Mouse (Mus musculus) adrenal gland (tissue): ENCODE results near the gene Mup4.
"Not testable (repeated sequence)": the region's sequence is repeated elsewhere in the genome, so short reads cannot be mapped to it uniquely, and the experiment has no call there.

Experiments used
- intact Hi-C: fragments of 180-260 bp; cut with DNase I; formaldehyde crosslinking; loops from one replicate; pipeline ENCODE4 v1.15.1; 2025
- long read RNA-seq, 2 experiments: library from polyadenylated mRNA; unstranded; transcript quantifications; one replicate each; pipeline ENCODE4 v2.0.0; 2020; ENCODE audit warnings: borderline replicate concordance in 1 of 2; ENCODE audit not compliant: insufficient replicate concordance in 1 of 2

The Mup4 gene
- long read RNA-seq, experiment 1, result 0 reads
- long read RNA-seq, experiment 2, result 0 reads

DNA sequence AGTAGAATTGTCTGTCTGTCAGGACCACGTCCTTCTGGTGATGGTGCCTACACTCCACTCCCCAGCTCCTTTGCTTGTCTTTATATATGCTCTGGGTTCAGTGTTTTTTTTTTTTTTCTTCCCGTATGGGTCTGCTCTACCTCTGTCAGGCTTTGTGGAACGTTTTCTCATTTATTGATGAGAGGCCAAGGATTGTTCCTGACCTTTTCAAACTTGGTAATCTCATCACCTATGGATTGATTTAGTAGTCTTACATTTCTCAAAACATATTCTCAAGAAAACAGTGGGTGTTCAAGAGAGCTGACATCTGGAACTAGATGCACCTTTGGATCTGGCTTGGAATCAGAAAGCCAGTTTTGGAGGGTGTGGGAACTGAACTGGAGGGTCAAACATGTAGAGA lies at the start of gene Mup4:
Gene Mup4, minus strand, starts transcription at position 101 of the 400 bp plus-strand sequence.
- intact Hi-C loops, result no loop called here

GRCm38 (mm10) chr4:59997894-59998293 lies 37.4 kb upstream of the Mup4 start:
- intact Hi-C loops, result not testable (repeated sequence)

DNA sequence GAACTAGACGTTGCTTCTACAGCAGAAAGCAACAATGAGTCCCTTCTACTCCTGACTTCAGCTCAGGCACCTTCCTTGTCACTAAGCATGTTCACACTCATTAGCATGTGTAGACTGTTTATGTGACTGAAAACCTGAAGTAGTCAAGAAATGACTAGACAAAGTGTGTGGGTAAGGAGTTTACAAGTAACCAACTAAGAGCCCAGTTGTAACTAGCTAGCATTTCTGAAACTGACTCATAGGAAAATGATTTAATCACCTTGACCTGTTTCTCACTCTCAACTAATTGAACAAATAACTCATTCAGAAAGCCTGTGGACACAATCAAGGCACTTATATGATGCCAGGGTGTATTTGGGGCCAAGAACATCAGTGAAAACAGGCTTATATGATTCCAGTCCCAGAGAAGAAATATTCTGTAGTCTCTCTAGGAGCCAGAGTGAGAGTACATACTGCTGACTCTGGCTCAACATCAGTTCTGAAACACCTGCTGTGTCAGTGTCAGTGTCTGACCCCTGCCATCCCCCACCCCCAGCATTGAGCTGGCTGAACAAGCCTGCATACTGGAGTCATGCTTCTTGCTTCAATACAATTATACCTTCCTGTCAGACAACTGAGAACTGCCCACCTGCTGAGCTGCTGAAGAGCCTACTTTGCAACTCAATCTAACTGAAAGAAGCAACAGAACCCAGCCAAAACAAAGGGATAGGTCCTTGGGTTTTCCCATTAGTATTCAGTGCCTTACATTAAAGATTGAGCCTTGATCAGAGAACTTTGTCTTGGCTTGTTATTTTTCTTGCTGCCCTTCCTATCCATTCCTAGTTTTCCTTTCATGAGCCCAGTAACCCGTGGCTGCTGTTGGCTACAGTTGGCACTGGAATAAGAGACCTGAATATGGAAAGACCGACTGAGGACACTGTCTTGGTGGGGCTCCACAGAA lies 3.2 kb upstream of the Mup4 start, which contains the start of gene Mup6:
Gene Mup6, plus strand, starts transcription at position 890 of the 940 bp plus-strand sequence.
- intact Hi-C loops, result no loop called here

- intact Hi-C loops, result no loop called here
Observed at GRCm38 (mm10) chr4:59937543-59937942, 23.0 kb downstream of the Mup4 start.

DNA sequence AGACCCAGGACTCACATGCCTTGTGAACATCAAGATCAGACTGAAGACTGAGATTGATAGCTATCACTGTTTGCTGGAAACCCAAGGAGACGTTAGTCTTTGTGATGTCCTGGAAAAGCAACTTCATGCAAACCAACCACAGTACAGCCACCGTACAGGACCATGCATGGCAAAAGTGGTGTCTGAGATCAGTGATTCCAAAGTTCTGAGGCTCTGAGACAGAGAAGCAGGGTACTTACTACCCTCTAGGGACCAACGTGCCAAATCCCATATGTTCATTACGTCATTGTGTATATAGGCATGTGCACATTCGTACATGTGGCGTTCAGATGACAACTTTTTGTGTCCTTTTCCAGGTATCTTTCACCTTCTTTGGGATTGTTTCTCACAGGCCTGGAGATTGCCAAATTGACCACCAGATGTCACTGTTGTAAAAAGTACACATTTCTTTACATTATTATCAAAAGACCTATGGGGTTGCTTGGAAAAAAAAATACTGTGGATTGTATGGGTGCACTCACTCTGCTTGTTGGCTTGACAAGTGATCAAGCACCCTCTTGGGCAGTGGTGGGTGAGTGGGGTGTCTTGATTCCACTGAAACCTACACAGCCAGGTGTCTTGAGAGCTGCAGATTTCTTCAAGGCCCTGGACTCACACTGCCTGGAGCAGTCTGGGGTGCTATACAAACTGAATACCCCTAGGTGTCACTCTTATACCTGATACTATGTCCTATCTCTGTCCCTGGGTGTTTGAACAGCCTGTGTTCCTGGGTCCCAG lies 27.8 kb downstream of the Mup4 start:
- intact Hi-C loops, result no loop called here

DNA sequence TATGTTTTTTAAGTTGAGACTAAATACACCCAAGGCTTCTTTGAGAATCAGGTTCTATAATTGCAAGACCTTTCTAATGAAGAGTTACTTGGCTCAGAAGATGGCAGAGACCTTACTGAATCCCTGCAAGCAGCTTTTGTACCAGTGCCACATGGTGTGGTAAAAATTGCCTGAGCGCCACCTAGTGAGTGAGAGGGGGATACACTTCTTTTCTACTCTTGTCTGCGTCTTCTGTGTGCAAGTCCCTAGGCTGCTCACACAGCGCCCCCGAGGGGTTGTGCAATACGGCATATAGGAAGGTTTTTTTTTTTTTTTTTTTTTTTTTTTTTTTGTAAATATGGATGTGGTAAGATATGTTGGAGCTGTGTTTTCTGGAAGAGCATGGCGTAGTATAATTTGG lies 32.2 kb downstream of the Mup4 start:
- intact Hi-C loops, result loop anchor here (5.0 kb wide), 1 partner anchor 141 kb away; no protein-coding TSS in a partner anchor

DNA sequence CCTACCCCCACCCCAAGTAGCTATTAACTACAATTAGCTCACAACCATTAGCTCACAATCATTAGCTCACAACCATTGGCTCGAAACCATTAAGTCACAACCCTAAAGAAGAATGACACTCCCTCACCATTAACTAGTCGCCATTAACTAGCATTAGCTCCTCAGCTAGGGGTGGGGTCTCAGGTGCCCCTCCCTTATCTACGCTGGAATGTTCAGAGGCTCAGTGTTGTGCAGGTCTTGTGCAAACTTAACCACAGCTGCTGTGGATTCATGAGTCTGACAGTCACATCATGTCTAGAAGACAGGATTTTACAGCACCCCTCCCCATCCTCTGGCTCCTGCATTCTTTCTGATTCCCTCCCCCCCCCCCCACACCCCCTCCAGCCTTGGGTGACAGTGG lies 32.8 kb downstream of the Mup4 start:
- intact Hi-C loops, result loop anchor here (5.0 kb wide), 1 partner anchor 140 kb away; no protein-coding TSS in a partner anchor

DNA sequence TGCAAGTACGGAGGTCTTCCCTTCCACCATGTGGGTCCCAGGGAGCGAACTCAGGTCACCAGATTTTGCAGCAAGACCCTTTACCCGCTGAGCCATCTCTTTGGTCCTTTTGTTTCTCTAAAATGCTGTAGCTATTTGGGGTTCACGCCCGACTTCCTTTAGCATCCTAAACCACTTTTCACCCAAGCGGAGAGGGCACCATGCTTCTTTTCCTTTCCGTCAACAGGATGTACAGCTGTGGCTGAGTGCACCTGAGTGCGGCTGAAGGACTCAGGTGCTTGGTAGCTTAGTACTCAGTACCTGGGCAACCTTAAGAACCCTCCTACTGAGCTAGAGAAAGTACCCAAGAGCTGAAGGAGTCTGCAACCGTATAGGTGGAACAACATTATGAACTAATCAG lies 35.4 kb downstream of the Mup4 start:
- intact Hi-C loops, result loop anchor here (5.0 kb wide), 1 partner anchor 138 kb away; no protein-coding TSS in a partner anchor

GRCm38 (mm10) chr4:59917966-59918365 lies 42.5 kb downstream of the Mup4 start:
- intact Hi-C loops, result no loop called here

DNA sequence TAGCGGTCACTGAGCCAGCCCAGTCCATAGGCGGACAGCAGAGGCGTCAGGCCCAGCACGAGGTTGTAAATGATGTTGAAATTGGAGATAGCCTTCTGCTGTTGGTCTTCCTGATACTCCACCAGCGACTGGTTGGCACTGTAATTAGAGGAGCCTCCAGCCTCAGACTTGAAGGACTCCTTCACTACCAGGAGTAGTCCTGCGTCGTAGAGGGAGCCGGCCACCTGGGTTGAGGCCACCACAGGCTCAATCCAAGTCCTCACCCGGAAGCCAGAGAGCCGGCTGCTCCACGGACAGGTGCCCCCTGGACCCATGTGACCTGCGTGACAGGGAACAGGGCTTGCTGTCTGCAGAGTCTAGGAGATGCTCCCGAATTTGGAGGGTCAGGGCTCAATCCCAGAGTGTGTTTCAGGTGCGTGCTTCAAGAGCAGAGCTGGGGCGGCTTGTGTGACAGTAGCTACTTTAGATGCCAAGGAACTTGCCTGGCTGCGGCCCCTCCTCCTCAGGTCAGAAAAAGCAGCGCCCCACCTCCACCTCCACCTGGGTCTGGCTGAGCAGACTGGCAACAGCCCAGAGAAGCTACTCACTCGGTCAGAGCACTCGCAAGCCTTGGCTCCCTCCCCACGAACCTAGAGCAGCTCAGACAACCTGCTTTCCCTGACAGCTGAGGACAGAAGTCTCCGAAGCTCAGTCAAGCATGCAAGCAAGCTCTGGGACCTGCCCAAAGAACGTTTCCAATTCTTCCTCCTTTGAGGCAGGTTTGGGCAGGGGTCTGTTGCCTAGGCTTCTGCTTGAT lies 45.7 kb downstream of the Mup4 start, which contains the start of gene Slc46a2:
Gene Slc46a2, minus strand, starts transcription at position 449 of the 796 bp plus-strand sequence.
- intact Hi-C loops, result no loop called here

DNA sequence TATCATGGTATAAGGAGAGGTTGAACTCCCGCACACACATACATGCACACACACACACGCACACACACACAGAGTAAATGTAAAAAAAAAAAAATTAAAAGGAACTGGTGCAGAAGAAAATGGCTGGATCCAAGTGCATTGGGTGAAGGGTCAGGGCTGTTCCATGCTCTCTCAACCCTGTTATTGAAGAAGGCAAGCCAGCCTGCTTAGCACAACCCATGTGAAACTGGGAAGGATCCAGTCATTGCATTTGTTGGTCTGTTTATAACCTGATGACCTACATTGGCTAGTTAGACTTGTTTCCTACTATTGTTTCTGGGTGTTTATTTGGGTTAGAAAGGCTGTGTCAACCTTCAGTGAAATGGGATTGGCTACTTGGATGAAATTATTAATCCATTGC lies 51.7 kb downstream of the Mup4 start:
- intact Hi-C loops, result no loop called here

GRCm38 (mm10) chr4:59907657-59908230 lies 52.8 kb downstream of the Mup4 start:
- intact Hi-C loops, result no loop called here

GRCm38 (mm10) chr4:59907092-59907491 lies 53.4 kb downstream of the Mup4 start:
- intact Hi-C loops, result no loop called here
